Mouse (Mus musculus): Measurements from ENCODE around the gene Mars. TPM values are rescaled to one million over a fixed set of nuclear protein-coding genes. Genes with fewer than 3 reads are reported as not detected.
"Not testable (repeated sequence)": the region's sequence is repeated elsewhere in the genome, so short reads cannot be mapped to it uniquely, and the experiment has no call there.

Gene Mars
- total RNA-seq, 1 experiment from 2014 or later, result 187 TPM

DNA sequence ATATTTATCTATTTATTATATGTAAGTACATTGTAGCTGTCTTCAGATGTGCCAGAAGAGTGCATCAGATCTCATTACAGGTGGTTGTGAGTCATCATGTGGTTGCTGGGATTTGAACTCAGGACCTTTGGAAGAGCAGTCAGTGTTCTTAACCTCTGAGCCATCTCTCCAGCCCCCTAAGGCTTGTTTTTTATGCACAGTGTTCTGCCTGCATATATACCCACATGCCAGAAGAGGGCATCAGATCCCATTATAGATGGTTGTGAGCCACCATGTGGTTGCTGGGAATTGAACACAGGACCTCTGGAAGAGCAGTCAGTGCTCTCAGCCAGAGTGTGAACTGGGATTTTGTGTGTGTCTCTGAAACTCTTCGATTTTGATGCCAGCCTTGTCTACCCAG, 3.4 kb upstream of the Mars start:
- ATAC-seq (replicated peaks; ENCODE audit: low read depth, poor library complexity, severe bottlenecking), result not testable (repeated sequence)

DNA sequence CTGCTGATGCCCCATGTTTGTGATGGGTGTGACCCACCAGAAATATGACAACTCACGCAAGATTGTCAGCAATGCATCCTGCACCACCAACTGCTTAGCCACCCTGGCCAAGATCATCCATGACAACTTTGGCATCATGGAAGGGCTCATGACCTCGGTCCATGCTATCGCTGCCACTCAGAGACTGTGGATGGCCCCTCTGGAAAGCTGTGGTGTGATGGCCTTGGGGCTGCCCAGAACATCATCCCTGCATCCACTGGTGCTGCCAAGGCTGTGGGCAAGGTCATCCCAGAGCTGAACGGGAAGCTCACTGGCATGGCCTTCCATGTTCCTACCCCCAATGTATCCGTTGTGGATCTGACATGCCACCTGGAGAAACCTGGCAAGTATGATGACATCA, 1.9 kb upstream of the Mars start:
- not testable (repeated sequence) for ATAC-seq (replicated peaks; ENCODE audit: low read depth, poor library complexity, severe bottlenecking)

DNA sequence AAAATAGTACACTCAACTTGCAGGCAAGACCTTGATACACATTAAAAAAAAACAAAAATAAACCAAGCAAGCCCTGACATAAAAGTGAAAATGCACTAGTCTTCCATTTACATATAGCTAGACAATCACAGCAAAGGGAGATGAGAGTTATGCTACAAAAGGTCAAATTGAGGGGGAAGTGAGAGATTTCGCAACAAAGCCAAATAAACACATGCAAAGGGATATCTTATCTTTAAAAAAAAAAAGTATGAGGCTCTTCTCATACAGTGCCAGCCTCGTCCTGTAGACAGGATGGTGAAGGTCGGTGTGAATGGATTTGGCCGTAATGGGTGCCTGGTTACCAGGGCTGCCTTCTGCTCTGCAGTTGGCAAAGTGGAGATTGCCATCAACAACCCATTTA, 1.3 kb upstream of the Mars start:
- ATAC-seq (replicated peaks; ENCODE audit: low read depth, poor library complexity, severe bottlenecking), result 0 out of 2 replicates have a peak, but pooled peaks have one; percentile 5

DNA sequence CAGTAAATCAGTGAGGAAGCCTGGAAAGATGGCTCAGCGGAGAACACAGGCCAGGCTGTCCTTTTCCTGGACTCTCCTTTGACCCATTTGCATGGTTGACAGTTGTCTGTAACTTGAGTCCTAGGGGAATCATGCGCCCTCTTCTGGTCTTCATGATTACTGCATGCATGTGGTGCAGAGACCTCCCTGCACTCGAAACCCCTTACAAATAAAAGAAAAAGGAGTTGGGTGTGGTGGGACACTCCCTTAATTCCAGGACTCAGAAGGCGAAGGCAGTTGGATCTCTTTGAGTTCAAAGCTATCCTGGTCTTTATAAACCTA, 730 bp upstream of the Mars start:
- peak; percentile 71 for ATAC-seq (replicated peaks; ENCODE audit: low read depth, poor library complexity, severe bottlenecking)

DNA sequence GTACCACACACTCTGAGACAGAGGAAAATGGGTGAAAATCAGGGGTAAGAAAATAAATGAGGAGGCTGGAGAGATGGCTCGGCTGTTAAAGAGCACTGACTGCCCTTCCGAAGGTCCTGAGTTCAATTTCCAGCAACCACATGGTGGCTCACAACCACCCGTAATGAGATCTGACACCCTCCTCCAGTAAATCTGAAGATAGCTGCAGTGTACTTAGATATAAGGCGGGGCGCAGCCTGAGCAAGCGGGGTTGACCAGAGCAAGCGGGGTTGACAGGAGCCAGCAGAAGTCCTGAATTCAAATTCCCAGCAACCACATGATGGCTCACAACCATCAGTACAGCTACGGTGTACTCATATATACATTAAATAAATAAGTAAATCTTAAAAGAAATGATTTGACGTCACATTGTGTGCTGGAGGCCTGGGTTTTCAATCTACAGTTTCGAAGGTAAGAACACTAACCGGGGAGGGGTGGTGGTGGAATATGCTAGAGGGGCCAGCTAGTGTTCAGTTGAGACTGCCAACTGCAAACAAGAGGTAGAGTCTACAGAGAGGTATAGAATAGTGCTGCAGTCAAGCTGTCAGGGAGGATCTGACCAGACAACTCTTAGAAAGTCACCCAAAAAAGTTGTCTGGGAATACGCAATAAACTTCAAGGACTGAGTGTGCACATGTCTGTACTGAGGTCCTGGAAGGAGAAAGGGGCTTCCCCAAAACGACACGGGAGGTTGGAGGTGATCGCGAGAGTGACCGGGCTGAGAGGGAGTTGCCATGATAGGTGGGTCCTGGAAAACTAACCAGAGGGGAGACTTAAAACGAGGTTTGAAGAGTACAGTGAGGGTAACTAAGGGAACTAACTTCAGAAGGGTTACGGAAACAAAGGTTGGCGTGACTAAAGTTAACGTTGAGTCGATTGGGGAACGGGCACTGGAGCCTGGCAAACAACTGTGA, 787 bp downstream of the Mars start:
- ATAC-seq (replicated peaks; ENCODE audit: low read depth, poor library complexity, severe bottlenecking), result peak; percentile 55

DNA sequence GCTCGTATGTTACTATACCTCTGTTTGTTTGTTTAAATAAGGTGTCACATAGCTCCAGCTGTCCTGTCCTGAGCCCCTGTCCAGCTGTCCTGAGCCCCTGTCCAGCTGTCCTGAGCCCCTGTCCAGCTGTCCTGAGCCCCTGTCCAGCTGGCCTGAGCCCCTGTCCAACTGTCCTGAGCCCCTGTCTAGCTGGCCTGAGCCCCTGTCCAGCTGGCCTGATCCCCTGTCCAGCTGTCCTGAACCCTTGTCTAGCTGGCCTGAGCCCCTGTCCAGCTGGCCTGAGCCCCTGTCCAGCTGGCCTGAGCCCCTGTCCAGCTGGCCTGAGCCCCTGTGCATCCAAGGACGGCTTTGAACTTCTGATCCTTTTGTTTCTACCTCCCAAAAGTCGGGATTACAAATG, 2.4 kb downstream of the Mars start:
- ATAC-seq (replicated peaks; ENCODE audit: low read depth, poor library complexity, severe bottlenecking), result not testable (repeated sequence)

DNA sequence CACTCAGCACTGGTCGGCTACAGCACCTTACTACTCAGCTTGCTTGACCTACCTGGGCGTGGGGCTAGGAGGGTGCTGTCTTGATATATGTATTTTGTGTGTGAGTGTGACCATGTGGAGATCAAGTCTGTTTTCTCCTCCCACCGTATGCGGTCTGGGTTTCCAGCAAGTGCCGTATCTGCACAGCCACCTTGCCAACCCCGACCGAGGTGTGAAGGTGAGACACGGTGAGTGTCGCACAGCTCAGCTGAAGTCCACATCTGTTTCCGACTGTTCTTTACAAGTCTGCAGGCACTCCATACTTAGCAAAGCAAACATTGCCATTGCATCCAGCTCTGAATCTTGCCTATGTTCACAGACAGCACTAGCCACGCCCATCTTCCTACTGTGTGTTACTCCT, 8.4 kb downstream of the Mars start:
- ATAC-seq (replicated peaks; ENCODE audit: low read depth, poor library complexity, severe bottlenecking), result no peak

DNA sequence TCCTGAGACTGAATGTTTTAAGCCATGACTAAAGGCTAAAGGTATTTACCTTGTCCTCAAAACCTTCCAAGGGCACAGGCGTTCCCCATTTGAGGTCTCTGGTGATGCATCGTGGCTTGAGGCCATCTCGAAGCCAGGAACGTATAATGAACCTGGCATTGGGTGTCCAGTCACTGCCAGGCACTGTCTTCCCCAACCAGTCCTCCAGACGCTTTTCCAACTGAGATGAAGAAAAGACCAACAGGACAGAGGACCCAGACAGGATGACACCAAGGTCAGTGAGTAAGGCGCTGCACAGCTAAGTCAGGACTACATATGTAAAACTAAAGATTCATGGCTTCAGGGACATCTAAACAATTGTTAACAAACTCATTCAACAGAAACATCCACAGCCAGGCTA, 11.2 kb downstream of the Mars start:
- no peak for ATAC-seq (replicated peaks; ENCODE audit: low read depth, poor library complexity, severe bottlenecking)

DNA sequence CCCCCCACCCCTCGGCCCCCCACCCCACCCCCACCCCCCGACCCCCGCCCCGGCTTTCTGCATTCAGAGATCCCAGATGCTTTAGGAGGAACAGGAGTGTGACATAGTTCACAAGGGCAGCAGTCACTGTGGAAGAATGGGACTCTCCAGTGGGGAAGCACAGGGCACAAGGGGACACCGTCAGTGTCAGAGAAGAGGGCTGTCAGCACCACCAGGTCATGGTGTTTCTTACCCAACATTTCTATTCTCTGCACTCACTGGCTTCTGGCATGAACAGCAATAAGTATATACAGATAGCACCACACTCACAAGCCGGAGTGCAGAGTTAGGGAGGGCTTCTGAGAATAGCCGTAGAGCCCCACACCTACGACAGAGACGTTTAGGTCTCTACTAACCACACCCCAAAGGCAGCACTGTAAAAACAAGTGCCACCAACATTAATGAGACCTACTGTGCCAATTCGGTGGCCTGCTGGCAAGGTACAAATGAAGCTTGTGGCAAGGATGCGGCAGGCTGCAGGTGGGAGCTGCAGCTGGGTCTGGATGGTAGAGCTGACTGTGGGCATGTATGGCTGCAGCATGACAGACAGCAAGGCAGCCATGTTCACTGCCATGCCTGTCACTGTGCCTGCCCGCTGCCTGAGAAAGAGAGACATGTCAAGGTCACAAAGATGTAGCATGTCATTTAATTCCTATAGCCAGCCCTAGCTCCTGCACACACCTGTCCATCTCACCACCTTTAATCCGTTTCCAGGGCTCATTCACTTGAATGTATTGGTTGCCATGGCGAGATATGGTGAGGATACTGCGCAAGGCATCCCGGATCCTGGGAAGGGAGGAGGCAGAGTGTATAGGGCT, 14.3 kb downstream of the Mars start:
- ATAC-seq (replicated peaks; ENCODE audit: low read depth, poor library complexity, severe bottlenecking), result no peak

DNA sequence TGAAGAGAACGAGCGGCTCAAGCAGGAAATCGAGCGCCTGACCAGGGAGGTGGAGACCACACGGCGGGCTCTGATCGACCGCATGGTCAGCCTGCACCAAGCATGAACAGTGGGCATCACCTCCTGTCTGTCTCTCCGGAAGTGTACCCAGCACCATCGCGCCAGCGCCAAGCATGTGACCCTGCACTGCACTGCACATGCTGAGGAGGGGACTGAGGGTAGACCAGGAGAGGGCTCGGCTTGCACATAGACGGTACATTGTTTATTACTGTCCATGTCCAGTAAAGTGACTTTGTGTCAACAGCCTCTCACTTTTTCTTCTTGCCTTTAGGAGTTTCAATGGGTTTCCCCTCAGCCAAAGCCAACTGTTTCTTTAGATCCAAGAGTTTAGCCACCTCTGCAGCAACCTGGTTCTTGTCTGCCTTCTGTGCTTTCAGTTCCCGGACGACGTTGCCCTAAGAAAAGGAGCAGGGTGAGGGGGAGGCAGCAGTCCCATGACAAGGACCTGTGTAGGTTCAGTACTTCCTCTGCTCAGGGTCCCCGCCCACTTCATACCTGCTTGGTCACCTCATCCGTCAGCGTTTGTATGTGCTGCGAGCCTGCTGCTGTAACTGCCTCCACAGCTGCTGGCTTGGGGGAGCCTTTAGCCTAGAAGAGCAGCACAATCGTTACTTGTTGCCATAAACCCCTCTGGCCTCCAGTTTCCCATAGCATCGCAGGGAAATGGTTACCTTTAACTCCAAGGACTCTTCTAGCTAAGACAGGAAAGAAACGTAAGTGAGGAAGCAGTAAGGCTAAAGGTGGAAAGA, 15.4 kb downstream of the Mars start:
- no peak for ATAC-seq (replicated peaks; ENCODE audit: low read depth, poor library complexity, severe bottlenecking)

DNA sequence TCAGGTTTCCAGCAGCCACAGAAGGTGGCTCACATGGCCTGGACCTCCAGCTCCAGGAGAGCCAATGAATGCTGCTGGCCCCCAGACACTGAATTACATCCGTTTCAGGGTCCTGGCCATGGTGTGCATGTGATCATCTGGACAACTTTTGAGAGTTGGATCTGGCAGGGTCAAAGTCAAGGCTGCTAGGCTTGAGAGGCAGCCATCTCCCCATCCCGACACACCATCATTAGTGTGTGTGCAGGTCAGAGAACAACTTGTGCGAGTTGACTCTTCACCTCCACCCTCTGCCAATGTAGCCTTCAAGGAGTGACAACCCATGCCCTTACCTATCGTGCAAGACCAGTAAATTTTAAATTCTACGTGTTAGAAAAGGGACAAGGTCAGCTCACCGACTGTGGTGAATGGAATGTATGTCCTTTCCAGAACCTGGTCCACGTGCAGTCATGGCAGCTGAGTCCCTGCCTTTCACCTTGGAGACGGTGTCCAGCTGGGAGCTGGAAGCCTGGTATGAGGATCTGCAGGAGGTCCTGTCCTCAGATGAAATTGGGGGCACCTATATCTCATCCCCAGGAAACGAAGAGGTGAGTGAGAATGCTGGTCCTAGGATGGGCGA, 16.6 kb downstream of the Mars start:
- ATAC-seq (replicated peaks; ENCODE audit: low read depth, poor library complexity, severe bottlenecking), result no peak

DNA sequence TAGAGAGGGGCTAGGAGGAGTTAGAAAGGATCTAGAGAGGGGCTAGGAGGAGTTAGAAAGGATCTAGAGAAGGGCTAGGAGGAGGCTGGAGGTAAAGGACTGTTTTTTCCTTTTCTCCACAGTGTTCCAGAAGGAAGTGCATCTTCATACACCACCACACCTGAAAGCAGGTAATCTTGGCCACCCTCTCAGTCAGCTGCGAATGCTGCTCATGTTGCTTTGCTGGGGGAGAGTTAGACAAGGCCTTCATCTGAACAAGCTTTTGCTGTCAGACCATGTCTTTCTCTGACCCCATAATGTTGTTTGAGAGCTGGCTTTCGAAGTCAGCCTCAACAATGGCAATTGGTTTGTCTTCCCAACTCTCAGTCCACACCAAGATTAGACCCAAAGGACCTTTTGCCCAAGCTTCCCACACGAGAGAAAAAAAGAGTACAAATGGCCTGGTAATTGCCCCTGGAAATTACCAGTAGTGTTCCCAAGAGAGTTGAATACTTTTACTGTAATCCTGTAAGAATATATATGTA, 17.9 kb downstream of the Mars start:
- ATAC-seq (replicated peaks; ENCODE audit: low read depth, poor library complexity, severe bottlenecking), result no peak

DNA sequence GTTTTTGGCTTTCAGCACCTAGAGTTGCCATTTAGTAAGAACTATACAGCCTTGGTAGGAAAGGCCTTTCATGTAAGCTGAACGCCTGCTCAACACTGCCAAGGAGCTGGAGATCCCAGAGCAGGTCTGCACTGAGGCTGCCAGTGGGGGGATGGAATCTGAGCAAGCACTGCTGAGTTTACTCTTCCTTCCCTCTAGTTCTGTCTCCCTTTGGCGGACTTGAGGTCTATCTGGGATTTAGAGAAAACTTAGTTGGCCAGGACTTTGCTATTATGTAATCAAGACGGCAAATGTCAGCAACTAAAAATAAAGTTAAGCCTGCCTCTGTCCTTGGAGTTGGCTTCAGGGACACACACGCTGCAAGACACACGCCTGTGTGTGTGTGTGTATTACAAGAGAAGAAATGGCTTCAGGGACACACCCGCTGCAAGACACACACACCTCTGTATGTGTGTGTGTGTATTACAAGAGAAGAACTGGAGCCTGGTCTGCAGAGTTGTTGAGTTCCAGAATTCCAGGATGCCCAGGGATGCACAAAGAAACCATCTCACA, 18.5 kb downstream of the Mars start:
- no peak for ATAC-seq (replicated peaks; ENCODE audit: low read depth, poor library complexity, severe bottlenecking)

DNA sequence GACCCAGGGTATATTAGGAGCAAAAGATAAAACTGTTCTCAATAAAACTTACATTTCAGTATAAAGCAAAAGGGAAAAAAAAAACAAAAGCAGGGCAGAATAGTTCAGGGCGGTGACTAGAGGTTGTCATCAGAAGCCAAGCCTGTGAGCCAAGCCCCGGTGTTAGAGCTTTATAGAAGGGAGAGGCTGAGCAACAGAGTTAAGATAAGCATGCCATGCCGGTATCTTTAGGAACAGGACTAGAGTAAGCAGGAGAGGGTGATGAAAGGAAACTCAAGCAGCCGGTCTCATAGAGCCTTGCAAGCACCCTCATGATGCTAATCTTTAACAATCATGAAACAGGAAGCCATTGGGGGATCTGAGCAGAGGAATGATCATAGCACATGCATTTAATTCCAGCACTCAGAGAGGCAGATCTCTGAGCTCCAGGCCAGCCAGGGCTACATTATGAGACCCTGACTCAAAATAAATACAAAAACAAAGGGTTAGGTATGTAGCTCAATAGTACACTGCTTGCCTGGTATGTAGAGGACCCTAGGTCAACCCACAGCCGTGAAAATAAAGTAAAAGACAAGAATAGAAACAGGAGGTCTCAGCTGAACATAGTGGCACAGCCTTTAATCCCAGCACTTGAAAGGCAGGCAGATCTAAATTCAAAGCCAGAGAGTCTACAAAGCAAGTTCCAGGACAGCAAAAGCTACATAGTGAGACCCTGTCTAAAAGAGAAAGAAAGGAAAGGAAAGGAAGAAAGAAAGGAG, 19.5 kb downstream of the Mars start:
- peak; percentile 10 for ATAC-seq (replicated peaks; ENCODE audit: low read depth, poor library complexity, severe bottlenecking)

DNA sequence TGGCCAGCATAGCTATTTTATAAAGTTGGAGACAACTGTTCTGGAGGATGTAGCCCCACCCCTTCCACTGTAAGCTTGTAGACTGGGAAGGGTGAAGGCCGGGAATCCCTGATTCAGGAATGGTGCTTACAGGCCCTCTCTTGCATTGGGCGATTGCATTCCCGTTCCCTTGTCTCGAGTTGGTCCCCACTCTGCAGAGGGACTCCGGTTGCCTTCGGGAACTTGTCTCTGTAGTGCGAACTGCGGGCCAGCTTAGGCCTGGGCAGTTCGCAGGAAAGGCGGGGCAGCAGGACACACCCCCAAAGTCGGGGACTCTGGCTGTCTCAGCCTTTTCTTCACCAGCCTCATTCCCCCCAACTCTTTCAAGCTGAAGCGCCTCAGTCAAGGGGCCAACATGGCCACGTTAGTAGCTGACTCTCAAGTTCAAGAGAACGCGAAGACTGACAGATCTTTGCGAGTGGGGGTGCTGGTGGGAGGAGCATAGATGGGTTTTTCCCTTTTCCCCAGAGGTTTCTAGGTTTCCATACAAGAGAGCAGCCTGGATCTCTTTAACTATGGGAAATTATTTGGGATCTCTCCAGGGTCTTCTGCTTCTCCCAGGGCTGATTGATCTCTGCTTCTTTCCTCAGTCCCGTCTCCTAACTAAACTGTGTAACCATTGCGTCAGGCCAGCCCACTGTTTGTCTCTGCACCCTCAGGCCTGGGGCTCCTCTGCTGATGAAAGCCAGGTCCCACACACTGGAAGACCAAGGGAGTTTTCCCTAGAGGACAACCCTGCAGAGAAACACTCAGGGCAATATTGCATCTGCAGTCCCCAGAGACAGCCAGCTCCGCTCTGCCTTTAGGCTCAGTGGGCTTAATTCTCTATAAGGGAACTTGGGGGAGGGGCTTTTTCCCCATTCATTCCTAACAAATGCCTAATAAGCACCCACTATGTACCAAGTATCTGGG, 20.4 kb downstream of the Mars start:
- peak; percentile 3; the same call in 1 of the 2 replicates for ATAC-seq (replicated peaks; ENCODE audit: low read depth, poor library complexity, severe bottlenecking)

DNA sequence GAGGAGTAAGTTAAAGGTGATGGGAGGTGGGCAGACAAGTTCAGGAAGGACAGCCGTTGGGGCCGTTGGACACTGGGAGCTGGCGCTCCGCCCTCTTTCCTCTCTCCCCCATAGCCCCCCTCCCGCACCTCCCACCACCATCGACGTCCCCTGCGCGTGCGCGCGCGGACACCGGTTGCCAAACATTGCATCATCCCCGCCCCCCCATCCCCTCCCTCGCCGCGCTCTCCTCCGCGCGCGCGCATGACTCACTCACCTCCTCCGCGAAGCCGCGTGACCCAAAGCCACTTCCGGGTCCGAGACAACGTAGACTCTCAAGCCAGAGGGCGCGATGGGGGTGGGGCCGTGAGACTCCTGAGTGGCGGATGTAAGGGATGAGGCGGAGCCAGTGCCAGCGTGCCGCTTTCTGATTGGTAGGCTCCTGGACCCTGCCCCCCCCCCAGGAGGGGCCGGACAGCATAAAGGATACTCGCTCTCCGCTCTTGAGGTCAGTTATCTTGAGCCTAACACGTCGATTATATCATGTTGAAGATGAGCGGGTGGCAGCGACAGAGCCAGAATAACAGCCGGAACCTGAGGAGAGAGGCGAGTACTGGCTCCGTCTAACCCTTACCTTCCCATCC, 21.2 kb downstream of the Mars start:
- peak; percentile 68 for ATAC-seq (replicated peaks; ENCODE audit: low read depth, poor library complexity, severe bottlenecking)

DNA sequence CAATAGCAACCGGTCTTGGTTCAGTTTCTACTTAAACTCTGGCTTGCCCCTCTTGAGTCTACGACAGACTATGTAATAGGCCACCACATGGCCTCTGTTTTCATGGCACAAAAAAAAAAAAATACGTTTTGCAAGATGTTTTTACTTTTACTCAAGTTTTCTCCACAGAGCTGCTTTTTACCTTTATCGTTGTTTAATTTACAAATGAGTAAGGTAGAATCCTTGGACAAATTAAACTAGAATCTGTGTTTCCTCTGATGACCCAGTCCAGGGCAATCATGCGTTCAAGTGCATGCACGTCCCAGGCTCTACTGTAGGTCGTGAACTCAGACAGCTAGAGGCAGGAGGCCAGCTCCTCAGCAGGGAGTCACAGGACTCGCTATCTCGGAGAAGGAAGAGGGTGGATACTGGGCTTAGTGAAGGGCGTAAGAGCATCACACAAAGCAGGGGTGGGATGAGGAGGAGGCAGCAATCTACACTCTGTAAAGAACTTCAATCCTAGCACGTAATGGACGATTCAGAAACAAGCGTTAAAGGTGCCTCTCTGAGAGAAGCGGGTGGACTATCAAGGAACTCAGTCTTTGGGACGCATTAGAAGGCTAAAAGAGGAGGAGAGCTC, 21.9 kb downstream of the Mars start:
- ATAC-seq (replicated peaks; ENCODE audit: low read depth, poor library complexity, severe bottlenecking), result peak; percentile 4; the same call in 1 of the 2 replicates

Data from common myeloid progenitor, adult 5-6 weeks (primary cell).